ENCODE assay signal across 34 mouse cellular contexts in the genomic region with DNA sequence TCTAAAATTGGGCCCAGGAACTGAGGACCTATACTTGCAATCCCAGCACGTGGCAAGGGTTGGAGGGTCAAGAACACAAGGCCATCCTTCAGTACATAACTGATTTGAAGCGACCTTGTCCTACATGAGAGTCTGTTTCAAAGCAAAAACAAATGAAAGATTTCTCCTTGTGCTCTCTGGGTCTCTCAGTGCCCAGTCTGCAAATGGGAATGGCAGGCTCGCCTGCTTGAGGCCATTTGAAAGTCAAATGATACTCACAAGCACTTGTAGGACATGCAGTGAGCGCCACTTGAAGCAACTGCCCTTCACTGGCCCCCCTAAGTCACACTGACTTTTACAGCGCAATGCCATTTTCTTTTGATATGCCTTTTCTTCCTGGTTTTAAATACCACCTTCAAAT. TPM values are rescaled to one million over a fixed set of nuclear protein-coding genes. Genes with fewer than 3 reads are reported as not detected.
DNase-seq lines count a peak whose midpoint lies in the region; ATAC-seq lines count a peak whose summit lies in the region.
"Had no signal": no experiment of that assay in that cellular context is flagged by ENCODE, and none has a peak within 500 bp of the region (broad histone marks: within the 10 kb centered on the region; RNA-seq: fewer than 3 reads in every experiment).

No protein-coding gene starts in this region.

- DNase-seq in adrenal gland, adult 2 months = peak; percentile 69
- no peak for DNase-seq in adrenal gland, postnatal 10 days
- peak; percentile 49 to 54 for DNase-seq in adrenal gland, postnatal 36 days
- no peak for DNase-seq in adrenal gland, postnatal 4 days (ENCODE audit: low spot score in 2 of 2)
- DNase-seq in heart, postnatal 4 days = no peak
- DNase-seq: cerebellum, adult 11 months; cerebellum, adult 2 months; cerebellum, adult 9-11 months; cerebellum, postnatal 25 days; forebrain, postnatal 0 days; gastrocnemius, adult 2 months; gastrocnemius, postnatal 14 days; heart, adult 18-20 months; heart, postnatal 14 days; kidney, adult 18-20 months; kidney, adult 9 months had no signal

- no peak overlapping the region; the same call in 1 of the 2 replicates for H3K9ac ChIP-seq in heart, embryonic 13.5 days
- no peak overlapping the region for H3K9ac ChIP-seq in heart, embryonic 11.5 days (ENCODE audit: low read depth, low read length)
- H3K9ac ChIP-seq in heart, embryonic 16.5 days (ENCODE audit: low read length) = no peak overlapping the region
- H3K9ac ChIP-seq: embryonic facial prominence, embryonic 12.5 days; embryonic facial prominence, embryonic 15.5 days; forebrain, postnatal 0 days; hindbrain, embryonic 14.5 days had no signal

- no peak overlapping the region for H3K4me3 ChIP-seq in heart, embryonic 13.5 days
- H3K4me3 ChIP-seq in heart, embryonic 11.5 days (ENCODE audit: low read depth, low read length) = no peak overlapping the region
- H3K4me3 ChIP-seq in heart, embryonic 16.5 days (ENCODE audit: low read length) = no peak overlapping the region
- H3K4me3 ChIP-seq: embryonic facial prominence, embryonic 12.5 days; embryonic facial prominence, embryonic 15.5 days; gastrocnemius, adult 2 months had no signal

- H3K36me3 ChIP-seq in heart, embryonic 13.5 days = peaks cover 67% of the 10 kb centered on the region
- peaks cover 18% of the 10 kb centered on the region for H3K36me3 ChIP-seq in heart, embryonic 11.5 days (ENCODE audit: control insufficient read depth, insufficient read depth, low read length)
- H3K36me3 ChIP-seq in heart, embryonic 16.5 days (ENCODE audit: control insufficient read depth, insufficient read depth) = peaks cover 19% of the 10 kb centered on the region

- ATAC-seq in heart, embryonic 13.5 days (ENCODE audit: extremely low read depth, insufficient number of reproducible peaks, low FRiP score, low TSS enrichment) = no peak
- ATAC-seq in heart, embryonic 11.5 days (replicated peaks; ENCODE audit: insufficient number of reproducible peaks, low FRiP score, low TSS enrichment) = no peak
- ATAC-seq in heart, embryonic 16.5 days (replicated peaks; ENCODE audit: extremely low read depth, insufficient read depth, low FRiP score) = no peak
- ATAC-seq: activated CD4-positive, CD25-positive, alpha-beta regulatory T cell, adult 4 months; forebrain, embryonic 14.5 days; forebrain, postnatal 0 days; hindbrain, postnatal 0 days; inflammation-experienced regulatory T-cells, adult 6 months; intestine, embryonic 16.5 days had no signal

- H3K4me2 ChIP-seq in heart, embryonic 13.5 days = no peak overlapping the region
- no peak overlapping the region for H3K4me2 ChIP-seq in heart, embryonic 11.5 days
- H3K4me2 ChIP-seq in heart, embryonic 16.5 days (ENCODE audit: low read depth, low read length) = no peak overlapping the region
- H3K4me2 ChIP-seq: embryonic facial prominence, embryonic 12.5 days; embryonic facial prominence, embryonic 15.5 days; hindbrain, embryonic 14.5 days had no signal

- H3K9me3 ChIP-seq in heart, embryonic 13.5 days = no peaks in the 10 kb centered on the region
- no peaks in the 10 kb centered on the region for H3K9me3 ChIP-seq in heart, embryonic 11.5 days (replicated peaks; ENCODE audit: control insufficient read depth, low read length)
- H3K9me3 ChIP-seq in heart, embryonic 16.5 days (replicated peaks; ENCODE audit: control insufficient read depth, low read length) = 0 out of 2 replicates have a peak, but pooled peaks cover 4% of the 10 kb centered on the region
- H3K9me3 ChIP-seq: embryonic facial prominence, embryonic 12.5 days; embryonic facial prominence, embryonic 15.5 days had no signal

- H3K27ac ChIP-seq in heart, embryonic 13.5 days (replicated peaks) = peak overlapping the region; percentile 70
- no peak overlapping the region for H3K27ac ChIP-seq in heart, embryonic 11.5 days (ENCODE audit: low read depth, low read length)
- H3K27ac ChIP-seq in heart, embryonic 16.5 days (ENCODE audit: low read length) = peak overlapping the region; percentile 58
- H3K27ac ChIP-seq: embryonic facial prominence, embryonic 12.5 days; embryonic facial prominence, embryonic 15.5 days; gastrocnemius, adult 2 months; hindbrain, embryonic 14.5 days; hindbrain, postnatal 0 days had no signal

- 65% methylated on average over 5 of the region's 5 CpGs for WGBS in heart, embryonic 13.5 days
- WGBS in heart, embryonic 11.5 days (ENCODE audit: insufficient replicate concordance) = 74% methylated on average over 5 of the region's 5 CpGs
- WGBS in heart, embryonic 16.5 days = 54% methylated on average over 5 of the region's 5 CpGs

- peaks cover 28% of the 10 kb centered on the region for H3K4me1 ChIP-seq in heart, embryonic 13.5 days
- peaks cover 5% of the 10 kb centered on the region; the same call in 1 of the 2 replicates for H3K4me1 ChIP-seq in heart, embryonic 11.5 days (ENCODE audit: control insufficient read depth, insufficient read depth, low read length)
- 0 out of 2 replicates have a peak, but pooled peaks cover 2% of the 10 kb centered on the region for H3K4me1 ChIP-seq in heart, embryonic 16.5 days (ENCODE audit: control insufficient read depth, insufficient read depth, low read length)
- H3K4me1 ChIP-seq: embryonic facial prominence, embryonic 12.5 days; embryonic facial prominence, embryonic 15.5 days had no signal

- no peaks in the 10 kb centered on the region for H3K27me3 ChIP-seq in heart, embryonic 13.5 days (replicated peaks)
- no peaks in the 10 kb centered on the region for H3K27me3 ChIP-seq in heart, embryonic 11.5 days (ENCODE audit: control insufficient read depth, insufficient read depth, low read length)
- H3K27me3 ChIP-seq in heart, embryonic 16.5 days (ENCODE audit: control insufficient read depth, insufficient read depth, low read length) = no peaks in the 10 kb centered on the region
- H3K27me3 ChIP-seq: embryonic facial prominence, embryonic 12.5 days; embryonic facial prominence, embryonic 15.5 days had no signal

RNA-seq across cellular contexts. Expression of a gene that starts 13.4 kb away (rescaled TPM):
- total RNA-seq in adrenal gland, adult 2 months (2021) = 100 to 1,000 TPM; 385 to 398 TPM
- polyA plus RNA-seq in adrenal gland, adult 2 months (2012; rRNA removed) = 1,369 and 1,819 TPM in 2 replicates
- 100 to 1,000 TPM; 171 to 191 TPM for total RNA-seq in adrenal gland, postnatal 10 days (2021)
- 100 to 1,000 TPM; 341 to 382 TPM for total RNA-seq in adrenal gland, postnatal 36 days (2021)
- total RNA-seq in adrenal gland, postnatal 4 days (2021) = 100 to 1,000 TPM; 195 to 211 TPM
- 391 and 412 TPM in 2 replicates for polyA plus RNA-seq in heart, embryonic 13.5 days (2015; fragmentation: Nextera tagmentation; extraction: Ambion mirVana)
- polyA plus RNA-seq in heart, embryonic 11.5 days (2014; fragmentation: Nextera tagmentation; extraction: Ambion mirVana) = 369 and 395 TPM in 2 replicates
- polyA plus RNA-seq in heart, embryonic 16.5 days (2015; fragmentation: Nextera tagmentation; extraction: Ambion mirVana) = 349 and 394 TPM in 2 replicates
- total RNA-seq in heart, postnatal 4 days (2021) = 100 to 1,000 TPM; 132 to 145 TPM

RNA-seq across cellular contexts. Expression of a gene that starts 13.4 kb away (rescaled TPM):
- total RNA-seq in adrenal gland, adult 2 months (2021) = 100 to 1,000 TPM; 490 to 694 TPM
- polyA plus RNA-seq in adrenal gland, adult 2 months (2012; rRNA removed) = 397 and 541 TPM in 2 replicates
- total RNA-seq in adrenal gland, postnatal 10 days (2021) = 100 to 1,000 TPM; 206 to 229 TPM
- 100 to 1,000 TPM; 479 to 663 TPM for total RNA-seq in adrenal gland, postnatal 36 days (2021)
- 100 to 1,000 TPM; 351 to 353 TPM for total RNA-seq in adrenal gland, postnatal 4 days (2021)
- 85.8 and 87.0 TPM in 2 replicates for polyA plus RNA-seq in heart, embryonic 13.5 days (2015; fragmentation: Nextera tagmentation; extraction: Ambion mirVana)
- polyA plus RNA-seq in heart, embryonic 11.5 days (2014; fragmentation: Nextera tagmentation; extraction: Ambion mirVana) = 97.3 and 99.3 TPM in 2 replicates
- 115 and 119 TPM in 2 replicates for polyA plus RNA-seq in heart, embryonic 16.5 days (2015; fragmentation: Nextera tagmentation; extraction: Ambion mirVana)
- total RNA-seq in heart, postnatal 4 days (2021) = 10 to 100 TPM; 65.0 to 65.1 TPM

RNA-seq across cellular contexts. Expression of a gene that starts 44.2 kb away (rescaled TPM):
- not detected for total RNA-seq in adrenal gland, adult 2 months (2021)
- 0.01 TPM in 1 of 2 replicates, not detected in the other for polyA plus RNA-seq in adrenal gland, adult 2 months (2012; rRNA removed)
- total RNA-seq in adrenal gland, postnatal 10 days (2021) = not detected
- total RNA-seq in adrenal gland, postnatal 36 days (2021) = not detected
- not detected for total RNA-seq in adrenal gland, postnatal 4 days (2021)
- polyA plus RNA-seq in heart, embryonic 13.5 days (2015; fragmentation: Nextera tagmentation; extraction: Ambion mirVana) = not detected in 2 replicates
- not detected in 2 replicates for polyA plus RNA-seq in heart, embryonic 11.5 days (2014; fragmentation: Nextera tagmentation; extraction: Ambion mirVana)
- polyA plus RNA-seq in heart, embryonic 16.5 days (2015; fragmentation: Nextera tagmentation; extraction: Ambion mirVana) = not detected in 2 replicates
- not detected for total RNA-seq in heart, postnatal 4 days (2021)
- total RNA-seq: common myeloid progenitor, adult 5-6 weeks; ES-E14; forebrain, postnatal 0 days; gastrocnemius, adult 2 months; gastrocnemius, postnatal 14 days; gastrocnemius, postnatal 4 days; heart, adult 18-20 months; heart, postnatal 14 days; hindbrain, postnatal 0 days had no signal
- polyA plus RNA-seq: cerebellum, adult 2 months; embryonic facial prominence, embryonic 12.5 days; forebrain, embryonic 11.5 days; forebrain, embryonic 14.5 days; forebrain, postnatal 0 days; frontal cortex, adult 2 months; hindbrain, embryonic 11.5 days; hindbrain, embryonic 14.5 days; hindbrain, postnatal 0 days; intestine, embryonic 16.5 days; kidney, embryonic 16.5 days had no signal

Comparison
In these comparisons a context has a peak if more than half of its experiments do, and no peak if none do; other contexts are left out.
1. DNase-seq: peak in adrenal gland, adult 2 months (single experiment) and adrenal gland, postnatal 36 days (2 of 2); none in adrenal gland, postnatal 10 days (single experiment), adrenal gland, postnatal 4 days (0 of 2) and heart, postnatal 4 days (single experiment).